17 mouse cellular contexts compared by ENCODE assay signal in genomic region chr9:31431751-31432150, GRCm38 (mm10). TPM values are rescaled to one million over a fixed set of nuclear protein-coding genes. Genes with fewer than 3 reads are reported as not detected.
"Had no signal": no experiment of that assay in that cellular context is flagged by ENCODE, and none has a peak within 500 bp of the region (broad histone marks: within the 10 kb centered on the region; RNA-seq: fewer than 3 reads in every experiment).

No protein-coding gene starts in this region.

- H3K4me2 ChIP-seq: limb, embryonic 15.5 days; liver, embryonic 13.5 days; midbrain, embryonic 12.5 days; neural tube, embryonic 13.5 days; stomach, embryonic 15.5 days had no signal

- H3K27me3 ChIP-seq: limb, embryonic 15.5 days; liver, embryonic 13.5 days; midbrain, embryonic 12.5 days; neural tube, embryonic 13.5 days; stomach, embryonic 15.5 days had no signal

- H3K4me3 ChIP-seq: limb, embryonic 15.5 days; liver, embryonic 13.5 days; midbrain, embryonic 12.5 days; neural tube, embryonic 13.5 days; stomach, embryonic 15.5 days had no signal

- ATAC-seq: midbrain, embryonic 16.5 days had no signal

- H3K9me3 ChIP-seq: limb, embryonic 15.5 days; liver, embryonic 13.5 days; midbrain, embryonic 12.5 days; neural tube, embryonic 13.5 days; stomach, embryonic 15.5 days had no signal

- DNase-seq: kidney, postnatal 10 days; liver, embryonic 13.5 days; lung, adult 18-20 months; retina, postnatal 1 day; right cerebral cortex, postnatal 14 days; thymus, postnatal 36 days had no signal

- H3K9ac ChIP-seq: limb, embryonic 15.5 days; liver, embryonic 13.5 days; midbrain, embryonic 12.5 days; neural tube, embryonic 13.5 days; stomach, embryonic 15.5 days had no signal

- H3K36me3 ChIP-seq: limb, embryonic 15.5 days; liver, embryonic 13.5 days; midbrain, embryonic 12.5 days; stomach, embryonic 15.5 days had no signal

- H3K4me1 ChIP-seq: limb, embryonic 15.5 days; liver, embryonic 13.5 days; midbrain, embryonic 12.5 days; neural tube, embryonic 13.5 days; stomach, embryonic 15.5 days had no signal

- H3K27ac ChIP-seq: limb, embryonic 15.5 days; liver, embryonic 13.5 days; midbrain, embryonic 12.5 days; neural tube, embryonic 13.5 days; stomach, embryonic 15.5 days had no signal

RNA-seq across cellular contexts. Expression of gene Tmem45b, which starts 32.5 kb away (rescaled TPM):
- total RNA-seq: layer of hippocampus, adult 8-10 months; layer of hippocampus, postnatal 14 days; left cerebral cortex, adult 8-10 months; left cerebral cortex, postnatal 25 days; megakaryocyte-erythroid progenitor cell, adult 5-6 weeks had no signal
- polyA plus RNA-seq: limb, embryonic 11.5 days; limb, embryonic 15.5 days; liver, embryonic 13.5 days; midbrain, embryonic 12.5 days had no signal
